Mouse (Mus musculus) heart, adult 2 months (tissue): Measurements from ENCODE around the gene Glrb.

Source experiments
- CTCF ChIP-seq: fragments of 200-600 bp; IDR thresholded peaks from 2 replicates; pipeline ENCODE4 v1.8.1; 2022; ENCODE audit warnings: antibody characterized with exemption, mild to moderate bottlenecking, moderate library complexity
- EP300 ChIP-seq: fragments of 200-500 bp; IDR thresholded peaks from 2 replicates; pipeline ENCODE4 v1.6.1; 2011; ENCODE audit warnings: low read depth, low read length, control low read depth; ENCODE audit not compliant: insufficient read depth
- POLR2A ChIP-seq: fragments of 200-500 bp; IDR thresholded peaks from 2 replicates; pipeline ENCODE4 v1.6.1; 2011; ENCODE audit warnings: mild to moderate bottlenecking, low read depth, low read length, control low read depth; ENCODE audit not compliant: insufficient read depth

DNA sequence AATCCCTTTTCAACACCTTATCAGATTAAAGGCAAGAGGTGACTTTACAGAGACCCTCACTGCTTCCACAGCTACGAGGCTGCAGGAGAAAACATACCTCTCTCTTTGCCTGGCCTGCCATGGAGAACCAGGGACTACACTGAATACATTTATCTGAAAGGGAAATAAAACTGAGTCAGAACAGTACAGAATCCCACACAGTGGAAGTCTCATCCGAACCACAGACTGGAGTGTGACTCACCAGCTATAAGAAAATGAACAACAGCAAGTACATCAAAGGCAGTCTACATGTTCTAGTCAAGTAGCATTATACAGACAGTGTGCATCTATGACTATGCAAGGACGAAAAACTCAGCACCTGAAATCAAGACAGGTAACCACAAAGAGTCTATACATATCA lies 46.1 kb downstream of the Glrb start:
- TF ChIP-seq POLR2A (no peak), CTCF (no peak), EP300 (no peak)
